Mouse (Mus musculus): Measurements from ENCODE around the gene 1600015I10Rik. TPM values are rescaled to one million over a fixed set of nuclear protein-coding genes. Genes with fewer than 3 reads are reported as not detected.

Gene 1600015I10Rik
- polyA plus RNA-seq, 1 experiment: not detected

- no peaks in the 10 kb centered on the region; the same call in 1 of the 2 replicates for H3K4me1 ChIP-seq (ENCODE audit: control insufficient read depth, insufficient read depth, low read length)
- no peak for DNase-seq
- no peak for TF ChIP-seq CTCF (IDR thresholded peaks at IDR 0.05; ENCODE audit: insufficient read depth, low read length)
- no peak for TF ChIP-seq POLR2A (IDR thresholded peaks at IDR 0.05; ENCODE audit: borderline replicate concordance, extremely low read depth, low read depth, low read length)
- H3K4me3 ChIP-seq (replicated peaks; ENCODE audit: extremely low read depth, low read depth, low read length): no peak overlapping the region
- 95% methylated on average over 14 of the region's 14 CpGs for WGBS
Measured at GRCm38 (mm10) chr6:48906371-48906770, 23.3 kb upstream of the 1600015I10Rik start.

- H3K4me1 ChIP-seq (ENCODE audit: control insufficient read depth, insufficient read depth, low read length): no peaks in the 10 kb centered on the region
- DNase-seq: no peak
- WGBS: 74% methylated on average over 1 of the region's 1 CpGs
- H3K4me3 ChIP-seq (replicated peaks; ENCODE audit: extremely low read depth, low read depth, low read length): no peak overlapping the region
- TF ChIP-seq POLR2A (IDR thresholded peaks at IDR 0.05; ENCODE audit: borderline replicate concordance, extremely low read depth, low read depth, low read length) (no peak), CTCF (IDR thresholded peaks at IDR 0.05; ENCODE audit: insufficient read depth, low read length) (no peak)
Measured at GRCm38 (mm10) chr6:48909229-48909628, 20.5 kb upstream of the 1600015I10Rik start.

- 21% methylated on average over 3 of the region's 3 CpGs for WGBS
- no peaks in the 10 kb centered on the region for H3K4me1 ChIP-seq (ENCODE audit: control insufficient read depth, insufficient read depth, low read length)
- no peak overlapping the region for H3K4me3 ChIP-seq (replicated peaks; ENCODE audit: extremely low read depth, low read depth, low read length)
- TF ChIP-seq CTCF (IDR thresholded peaks at IDR 0.05; ENCODE audit: insufficient read depth, low read length) (0 out of 2 replicates have a peak, but pooled peaks have one; percentile 18), POLR2A (IDR thresholded peaks at IDR 0.05; ENCODE audit: borderline replicate concordance, extremely low read depth, low read depth, low read length) (no peak)
- DNase-seq: peak; percentile 8
Measured at GRCm38 (mm10) chr6:48912033-48912432, 17.7 kb upstream of the 1600015I10Rik start.

- 97% methylated on average over 2 of the region's 2 CpGs for WGBS
- Histone ChIP-seq H3K4me1 (ENCODE audit: control insufficient read depth, insufficient read depth, low read length) (no peaks in the 10 kb centered on the region), H3K4me3 (replicated peaks; ENCODE audit: extremely low read depth, low read depth, low read length) (no peak overlapping the region)
- TF ChIP-seq CTCF (IDR thresholded peaks at IDR 0.05; ENCODE audit: insufficient read depth, low read length) (no peak), POLR2A (IDR thresholded peaks at IDR 0.05; ENCODE audit: borderline replicate concordance, extremely low read depth, low read depth, low read length) (no peak)
- DNase-seq: no peak
Measured at GRCm38 (mm10) chr6:48913587-48913986, 16.1 kb upstream of the 1600015I10Rik start.

GRCm38 (mm10) chr6:48949596-48949995 is 19.9 kb downstream of the 1600015I10Rik start:
- TF ChIP-seq POLR2A (IDR thresholded peaks at IDR 0.05; ENCODE audit: borderline replicate concordance, extremely low read depth, low read depth, low read length): no peak
- DNase-seq: no peak
- 63% methylated on average over 2 of the region's 2 CpGs for WGBS
- H3K4me3 ChIP-seq (replicated peaks; ENCODE audit: extremely low read depth, low read depth, low read length): no peak overlapping the region
- no peaks in the 10 kb centered on the region for H3K4me1 ChIP-seq (ENCODE audit: control insufficient read depth, insufficient read depth, low read length)

GRCm38 (mm10) chr6:48950676-48951075 is 21.0 kb downstream of the 1600015I10Rik start:
- H3K4me3 ChIP-seq (replicated peaks; ENCODE audit: extremely low read depth, low read depth, low read length): no peak overlapping the region
- 85% methylated on average over 5 of the region's 5 CpGs for WGBS
- no peaks in the 10 kb centered on the region for H3K4me1 ChIP-seq (ENCODE audit: control insufficient read depth, insufficient read depth, low read length)
- TF ChIP-seq CTCF (IDR thresholded peaks at IDR 0.05; ENCODE audit: insufficient read depth, low read length): no peak
- TF ChIP-seq POLR2A (IDR thresholded peaks at IDR 0.05; ENCODE audit: borderline replicate concordance, extremely low read depth, low read depth, low read length): no peak
- DNase-seq: no peak

GRCm38 (mm10) chr6:48951630-48952029 is 21.9 kb downstream of the 1600015I10Rik start:
- DNase-seq: no peak
- 81% methylated on average over 6 of the region's 6 CpGs for WGBS
- Histone ChIP-seq H3K4me1 (ENCODE audit: control insufficient read depth, insufficient read depth, low read length) (no peaks in the 10 kb centered on the region), H3K4me3 (replicated peaks; ENCODE audit: extremely low read depth, low read depth, low read length) (no peak overlapping the region)
- no peak for TF ChIP-seq POLR2A (IDR thresholded peaks at IDR 0.05; ENCODE audit: borderline replicate concordance, extremely low read depth, low read depth, low read length)
- TF ChIP-seq CTCF (IDR thresholded peaks at IDR 0.05; ENCODE audit: insufficient read depth, low read length): no peak

GRCm38 (mm10) chr6:48953220-48953619 is 23.5 kb downstream of the 1600015I10Rik start:
- Histone ChIP-seq H3K4me3 (replicated peaks; ENCODE audit: extremely low read depth, low read depth, low read length) (no peak overlapping the region), H3K4me1 (ENCODE audit: control insufficient read depth, insufficient read depth, low read length) (no peaks in the 10 kb centered on the region)
- TF ChIP-seq CTCF (IDR thresholded peaks at IDR 0.05; ENCODE audit: insufficient read depth, low read length) (no peak), POLR2A (IDR thresholded peaks at IDR 0.05; ENCODE audit: borderline replicate concordance, extremely low read depth, low read depth, low read length) (no peak)
- DNase-seq: no peak
- 90% methylated on average over 5 of the region's 5 CpGs for WGBS

- Histone ChIP-seq H3K4me3 (replicated peaks; ENCODE audit: extremely low read depth, low read depth, low read length) (no peak overlapping the region), H3K4me1 (ENCODE audit: control insufficient read depth, insufficient read depth, low read length) (no peaks in the 10 kb centered on the region)
- DNase-seq: no peak
- 84% methylated on average over 5 of the region's 5 CpGs for WGBS
- TF ChIP-seq POLR2A (IDR thresholded peaks at IDR 0.05; ENCODE audit: borderline replicate concordance, extremely low read depth, low read depth, low read length): no peak
- no peak for TF ChIP-seq CTCF (IDR thresholded peaks at IDR 0.05; ENCODE audit: insufficient read depth, low read length)
Measured at GRCm38 (mm10) chr6:48954211-48954610, 24.5 kb downstream of the 1600015I10Rik start.

- 21% methylated on average over 1 of the region's 1 CpGs for WGBS
- Histone ChIP-seq H3K4me1 (ENCODE audit: control insufficient read depth, insufficient read depth, low read length) (no peaks in the 10 kb centered on the region), H3K4me3 (replicated peaks; ENCODE audit: extremely low read depth, low read depth, low read length) (no peak overlapping the region)
- DNase-seq: peak; percentile 29
- TF ChIP-seq CTCF (IDR thresholded peaks at IDR 0.05; ENCODE audit: insufficient read depth, low read length) (peak; percentile 51), POLR2A (IDR thresholded peaks at IDR 0.05; ENCODE audit: borderline replicate concordance, extremely low read depth, low read depth, low read length) (no peak)
Measured at GRCm38 (mm10) chr6:48954946-48955345, 25.3 kb downstream of the 1600015I10Rik start.
